Mouse (Mus musculus): ENCODE results near the gene Kif6. TPM values are rescaled to one million over a fixed set of nuclear protein-coding genes. Genes with fewer than 3 reads are reported as not detected.

The Kif6 gene
- polyA plus RNA-seq, 1 experiment from 2014 or later: 0.22 TPM

DNA sequence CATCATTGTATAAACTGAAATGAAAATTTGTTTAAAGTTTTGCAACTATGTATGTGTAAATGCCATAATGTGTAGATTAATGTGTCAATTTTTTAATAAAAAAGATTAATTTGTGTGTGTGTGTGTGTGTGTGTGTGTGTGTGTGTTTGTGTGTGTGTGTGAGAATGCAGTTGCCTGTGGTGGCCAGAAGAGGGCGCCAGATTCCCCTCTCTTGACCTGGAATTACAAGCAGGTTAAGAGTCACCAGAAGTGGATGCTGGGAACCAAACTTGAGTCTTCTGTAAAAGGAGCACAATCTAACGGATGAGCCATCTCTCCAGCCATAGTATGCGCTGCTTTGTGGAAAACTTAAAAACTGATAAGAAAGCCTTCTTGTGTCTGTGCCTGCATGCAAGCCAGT, 121.4 kb downstream of the Kif6 start:
- 71% methylated on average over 3 of the region's 3 CpGs for WGBS
- H3K4me3 ChIP-seq (ENCODE audit: low read depth, low read length): no peak overlapping the region
- peak; percentile 36 for TF ChIP-seq CTCF (IDR thresholded peaks at IDR 0.05; ENCODE audit: low read depth)
- H3K36me3 ChIP-seq (ENCODE audit: control insufficient read depth, insufficient read depth): no peaks in the 10 kb centered on the region
- no peaks in the 10 kb centered on the region for H3K9me3 ChIP-seq (ENCODE audit: control insufficient read depth)
- ATAC-seq: no peak
- no peak overlapping the region for H3K9ac ChIP-seq (ENCODE audit: low read depth, low read length)
- no peaks in the 10 kb centered on the region for H3K27me3 ChIP-seq (replicated peaks; ENCODE audit: control insufficient read depth, insufficient read depth, low read length)
- no peak overlapping the region for H3K4me2 ChIP-seq (replicated peaks; ENCODE audit: low read depth)
- no peaks in the 10 kb centered on the region for H3K4me1 ChIP-seq (replicated peaks; ENCODE audit: control insufficient read depth, insufficient read depth, low read length)
- H3K27ac ChIP-seq (ENCODE audit: low read depth, low read length): no peak overlapping the region

DNA sequence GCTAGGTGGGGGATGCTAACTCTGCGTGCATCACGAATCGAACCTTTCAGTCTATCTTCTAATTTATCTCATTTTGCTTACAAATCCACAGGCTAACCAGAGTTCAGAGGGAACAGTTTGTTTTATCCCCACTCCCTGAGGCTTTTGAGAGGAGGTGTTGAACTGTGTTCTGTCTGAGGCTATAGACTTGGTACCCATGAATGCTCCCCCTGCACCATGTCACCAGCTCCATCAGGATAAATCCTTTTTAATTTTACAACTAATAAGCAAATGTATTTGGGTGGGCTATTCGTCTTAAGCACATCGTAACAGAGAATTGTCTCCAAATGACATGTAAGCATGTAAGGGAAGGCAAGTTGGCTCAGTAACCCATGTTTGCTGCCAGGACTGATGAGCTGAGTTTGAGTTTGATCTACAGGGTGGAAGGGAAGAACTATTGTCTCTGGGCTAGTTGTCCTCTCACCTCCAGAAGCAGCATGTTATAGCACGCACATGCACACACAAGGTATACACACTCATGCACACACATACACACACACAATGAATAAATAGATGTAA, 122.4 kb downstream of the Kif6 start:
- WGBS: 86% methylated on average over 6 of the region's 6 CpGs
- no peak for ATAC-seq
- no peak for TF ChIP-seq CTCF (IDR thresholded peaks at IDR 0.05; ENCODE audit: low read depth)

DNA sequence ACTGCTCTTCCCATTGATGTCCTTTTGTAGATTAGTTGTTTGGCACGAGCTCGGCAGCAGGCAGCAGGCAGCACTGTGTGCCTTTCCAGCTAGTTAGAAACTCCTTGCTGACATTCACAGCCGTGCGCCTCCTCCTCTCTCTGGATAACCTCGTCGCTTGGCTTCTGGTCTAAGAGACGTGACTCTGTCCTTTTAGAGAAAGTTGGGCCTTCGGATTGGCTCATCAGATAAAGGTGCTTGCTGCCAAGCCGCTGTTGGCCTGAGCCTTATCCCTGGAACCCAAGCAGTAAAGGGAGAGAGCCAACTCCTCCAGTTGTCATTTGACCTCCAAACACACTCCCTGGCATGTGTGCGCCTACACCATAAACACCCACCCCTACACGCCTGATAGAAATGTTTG, 123.4 kb downstream of the Kif6 start:
- Histone ChIP-seq H3K4me2 (replicated peaks; ENCODE audit: low read depth) (no peak overlapping the region), H3K4me3 (ENCODE audit: low read depth, low read length) (no peak overlapping the region), H3K4me1 (replicated peaks; ENCODE audit: control insufficient read depth, insufficient read depth, low read length) (no peaks in the 10 kb centered on the region), H3K9me3 (ENCODE audit: control insufficient read depth) (no peaks in the 10 kb centered on the region), H3K9ac (ENCODE audit: low read depth, low read length) (no peak overlapping the region), H3K27ac (ENCODE audit: low read depth, low read length) (no peak overlapping the region), H3K36me3 (ENCODE audit: control insufficient read depth, insufficient read depth) (no peaks in the 10 kb centered on the region), H3K27me3 (replicated peaks; ENCODE audit: control insufficient read depth, insufficient read depth, low read length) (no peaks in the 10 kb centered on the region)
- 50% methylated on average over 11 of the region's 11 CpGs for WGBS
- ATAC-seq: no peak
- no peak for TF ChIP-seq CTCF (IDR thresholded peaks at IDR 0.05; ENCODE audit: low read depth)

More for the DNA sequence above, 122.4 kb downstream of the Kif6 start:
- H3K9ac ChIP-seq (ENCODE audit: low read depth, low read length): no peak overlapping the region
- no peaks in the 10 kb centered on the region for H3K36me3 ChIP-seq (ENCODE audit: control insufficient read depth, insufficient read depth)
- no peak overlapping the region for H3K4me3 ChIP-seq (ENCODE audit: low read depth, low read length)
- no peak overlapping the region for H3K4me2 ChIP-seq (replicated peaks; ENCODE audit: low read depth)
- H3K27me3 ChIP-seq (replicated peaks; ENCODE audit: control insufficient read depth, insufficient read depth, low read length): no peaks in the 10 kb centered on the region
- no peak overlapping the region for H3K27ac ChIP-seq (ENCODE audit: low read depth, low read length)
- no peaks in the 10 kb centered on the region for H3K4me1 ChIP-seq (replicated peaks; ENCODE audit: control insufficient read depth, insufficient read depth, low read length)
- H3K9me3 ChIP-seq (ENCODE audit: control insufficient read depth): no peaks in the 10 kb centered on the region

- ATAC-seq: no peak
- H3K27ac ChIP-seq (ENCODE audit: low read depth, low read length): no peak overlapping the region
- H3K9ac ChIP-seq (ENCODE audit: low read depth, low read length): no peak overlapping the region
- H3K4me2 ChIP-seq (replicated peaks; ENCODE audit: low read depth): no peak overlapping the region
- no peaks in the 10 kb centered on the region for H3K36me3 ChIP-seq (ENCODE audit: control insufficient read depth, insufficient read depth)
- no peak for TF ChIP-seq CTCF (IDR thresholded peaks at IDR 0.05; ENCODE audit: low read depth)
- 79% methylated on average over 9 of the region's 9 CpGs for WGBS
- H3K9me3 ChIP-seq (ENCODE audit: control insufficient read depth): no peaks in the 10 kb centered on the region
- no peak overlapping the region for H3K4me3 ChIP-seq (ENCODE audit: low read depth, low read length)
- H3K27me3 ChIP-seq (replicated peaks; ENCODE audit: control insufficient read depth, insufficient read depth, low read length): no peaks in the 10 kb centered on the region
- H3K4me1 ChIP-seq (replicated peaks; ENCODE audit: control insufficient read depth, insufficient read depth, low read length): no peaks in the 10 kb centered on the region
Measured at GRCm38 (mm10) chr17:49739896-49740679, 125.2 kb downstream of the Kif6 start.

- 83% methylated on average over 4 of the region's 4 CpGs for WGBS
- Histone ChIP-seq H3K4me1 (replicated peaks; ENCODE audit: control insufficient read depth, insufficient read depth, low read length) (no peaks in the 10 kb centered on the region), H3K4me3 (ENCODE audit: low read depth, low read length) (no peak overlapping the region), H3K9ac (ENCODE audit: low read depth, low read length) (no peak overlapping the region), H3K36me3 (ENCODE audit: control insufficient read depth, insufficient read depth) (no peaks in the 10 kb centered on the region), H3K4me2 (replicated peaks; ENCODE audit: low read depth) (no peak overlapping the region), H3K9me3 (ENCODE audit: control insufficient read depth) (no peaks in the 10 kb centered on the region), H3K27me3 (replicated peaks; ENCODE audit: control insufficient read depth, insufficient read depth, low read length) (no peaks in the 10 kb centered on the region), H3K27ac (ENCODE audit: low read depth, low read length) (no peak overlapping the region)
- TF ChIP-seq CTCF (IDR thresholded peaks at IDR 0.05; ENCODE audit: low read depth): no peak
- no peak for ATAC-seq
Measured at GRCm38 (mm10) chr17:49741172-49741571, 126.2 kb downstream of the Kif6 start.

DNA sequence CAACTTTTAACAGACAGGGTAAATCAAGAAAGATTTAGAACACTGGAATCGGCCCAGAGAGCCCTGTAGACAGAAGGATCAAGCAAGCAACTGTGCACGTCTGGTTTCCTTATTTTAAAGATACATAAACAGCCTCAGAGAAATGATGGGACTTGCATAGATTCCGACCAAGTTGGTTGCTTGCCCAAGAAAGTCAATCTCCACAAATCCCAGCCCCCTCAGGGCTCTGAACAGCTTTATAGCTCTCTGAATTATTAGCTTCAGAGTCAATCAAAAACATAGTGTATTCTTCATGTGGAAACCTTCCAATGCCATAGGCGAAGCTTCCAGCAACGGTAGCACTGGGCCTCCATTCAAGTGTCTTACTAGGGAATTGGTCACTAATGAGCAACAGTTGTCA, 127.0 kb downstream of the Kif6 start:
- TF ChIP-seq CTCF (IDR thresholded peaks at IDR 0.05; ENCODE audit: low read depth): no peak
- 65% methylated on average over 5 of the region's 5 CpGs for WGBS
- no peak for ATAC-seq

More for the DNA sequence above, 127.0 kb downstream of the Kif6 start:
- H3K27me3 ChIP-seq (replicated peaks; ENCODE audit: control insufficient read depth, insufficient read depth, low read length): no peaks in the 10 kb centered on the region
- peaks cover 2% of the 10 kb centered on the region; the same call in 1 of the 2 replicates for H3K9me3 ChIP-seq (ENCODE audit: control insufficient read depth)
- H3K27ac ChIP-seq (ENCODE audit: low read depth, low read length): no peak overlapping the region
- no peak overlapping the region for H3K9ac ChIP-seq (ENCODE audit: low read depth, low read length)
- no peaks in the 10 kb centered on the region for H3K36me3 ChIP-seq (ENCODE audit: control insufficient read depth, insufficient read depth)
- H3K4me1 ChIP-seq (replicated peaks; ENCODE audit: control insufficient read depth, insufficient read depth, low read length): no peaks in the 10 kb centered on the region
- H3K4me3 ChIP-seq (ENCODE audit: low read depth, low read length): no peak overlapping the region
- no peak overlapping the region for H3K4me2 ChIP-seq (replicated peaks; ENCODE audit: low read depth)
